Mouse (Mus musculus) colon, adult 2 months (tissue): ENCODE results near the gene Vmn1r188. TPM values are rescaled to one million over a fixed set of nuclear protein-coding genes. Genes with fewer than 3 reads are reported as not detected.

Experiments
- polyA plus RNA-seq: library from polyadenylated mRNA; depleted of rRNA; stranded (reverse); fragments of >200 nt; gene quantifications from 2 replicates; pipeline ENCODE4 v1.2.3, GENCODE M21; 2012; rRNA removed

The Vmn1r188 gene
- not detected in 2 replicates for polyA plus RNA-seq

DNA sequence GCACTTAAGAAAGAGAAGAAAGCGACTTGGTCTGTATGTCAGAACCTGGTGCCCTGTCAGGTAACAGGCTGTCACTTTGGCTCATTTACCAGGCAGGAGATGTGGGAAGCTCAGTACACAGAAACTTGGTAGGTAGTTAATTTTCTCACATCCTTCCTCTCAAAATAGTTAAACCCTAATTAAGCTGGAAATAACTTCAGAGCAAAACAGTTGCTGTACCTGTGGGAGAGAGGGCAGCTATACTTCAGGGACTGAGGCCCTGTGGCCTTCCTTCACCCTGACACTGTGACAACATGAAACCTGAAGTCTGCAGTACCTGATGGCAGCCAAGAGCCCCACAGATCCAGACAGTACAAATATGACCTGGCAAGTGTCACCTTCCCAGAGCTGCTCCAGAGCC, at the start of gene Vmn1r188:
Gene Vmn1r188 (plus strand): TSS at position 301 of the 400 bp plus-strand sequence.

DNA sequence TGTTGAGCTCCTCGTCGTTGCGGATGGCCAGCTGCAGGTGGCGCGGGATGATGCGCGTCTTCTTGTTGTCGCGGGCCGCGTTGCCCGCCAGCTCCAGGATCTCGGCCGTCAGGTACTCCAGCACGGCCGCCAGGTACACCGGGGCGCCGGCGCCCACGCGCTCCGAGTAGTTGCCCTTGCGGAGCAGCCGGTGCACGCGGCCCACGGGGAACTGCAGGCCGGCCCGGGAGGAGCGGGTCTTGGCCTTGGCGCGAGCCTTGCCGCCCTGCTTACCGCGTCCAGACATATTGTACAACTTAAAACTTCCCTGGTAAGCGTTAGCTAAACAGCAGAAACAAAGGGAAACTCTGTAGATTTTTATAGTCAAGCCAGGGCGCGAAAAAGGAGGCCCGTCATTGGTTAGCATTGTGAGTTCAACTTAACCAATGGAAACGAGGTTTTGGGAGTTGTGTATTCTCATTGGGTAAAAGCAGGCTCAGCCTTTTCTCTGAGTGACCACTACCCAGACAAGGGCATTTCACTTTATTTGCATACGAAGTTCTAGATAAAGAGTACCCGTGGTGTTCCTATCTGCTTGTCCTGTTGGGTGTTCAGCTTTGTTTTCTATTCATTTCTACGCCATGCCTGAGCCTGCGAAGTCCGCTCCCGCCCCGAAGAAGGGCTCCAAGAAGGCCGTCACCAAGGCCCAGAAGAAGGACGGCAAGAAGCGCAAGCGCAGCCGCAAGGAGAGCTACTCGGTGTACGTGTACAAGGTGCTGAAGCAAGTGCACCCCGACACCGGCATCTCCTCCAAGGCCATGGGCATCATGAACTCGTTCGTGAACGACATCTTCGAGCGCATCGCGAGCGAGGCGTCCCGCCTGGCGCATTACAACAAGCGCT, 48.7 kb upstream of the Vmn1r188 start, which contains the start of the genes Hist1h2ah and Hist1h2bk:
Gene Hist1h2ah (minus strand): TSS at position 302 of the 882 bp plus-strand sequence.
Gene Hist1h2bk (plus strand): TSS at position 604 of the 882 bp plus-strand sequence.

DNA sequence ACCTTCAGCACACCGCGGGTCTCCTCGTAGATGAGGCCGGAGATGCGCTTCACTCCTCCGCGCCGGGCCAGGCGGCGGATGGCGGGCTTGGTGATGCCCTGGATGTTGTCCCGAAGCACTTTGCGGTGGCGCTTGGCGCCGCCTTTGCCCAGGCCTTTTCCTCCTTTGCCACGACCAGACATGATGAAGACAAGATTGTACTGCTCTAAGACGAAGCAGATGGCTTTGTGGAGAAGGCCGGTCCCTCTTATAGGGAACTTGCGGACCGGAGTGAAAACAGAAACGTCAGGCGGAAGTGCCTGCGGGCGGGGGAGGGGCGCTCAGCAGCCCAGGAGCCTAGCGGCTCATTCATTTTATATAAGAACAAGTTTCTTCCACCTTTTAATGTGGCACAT, 43.1 kb upstream of the Vmn1r188 start, which contains the start of gene Hist1h4i:
Gene Hist1h4i (minus strand): TSS at position 221 of the 395 bp plus-strand sequence.

DNA sequence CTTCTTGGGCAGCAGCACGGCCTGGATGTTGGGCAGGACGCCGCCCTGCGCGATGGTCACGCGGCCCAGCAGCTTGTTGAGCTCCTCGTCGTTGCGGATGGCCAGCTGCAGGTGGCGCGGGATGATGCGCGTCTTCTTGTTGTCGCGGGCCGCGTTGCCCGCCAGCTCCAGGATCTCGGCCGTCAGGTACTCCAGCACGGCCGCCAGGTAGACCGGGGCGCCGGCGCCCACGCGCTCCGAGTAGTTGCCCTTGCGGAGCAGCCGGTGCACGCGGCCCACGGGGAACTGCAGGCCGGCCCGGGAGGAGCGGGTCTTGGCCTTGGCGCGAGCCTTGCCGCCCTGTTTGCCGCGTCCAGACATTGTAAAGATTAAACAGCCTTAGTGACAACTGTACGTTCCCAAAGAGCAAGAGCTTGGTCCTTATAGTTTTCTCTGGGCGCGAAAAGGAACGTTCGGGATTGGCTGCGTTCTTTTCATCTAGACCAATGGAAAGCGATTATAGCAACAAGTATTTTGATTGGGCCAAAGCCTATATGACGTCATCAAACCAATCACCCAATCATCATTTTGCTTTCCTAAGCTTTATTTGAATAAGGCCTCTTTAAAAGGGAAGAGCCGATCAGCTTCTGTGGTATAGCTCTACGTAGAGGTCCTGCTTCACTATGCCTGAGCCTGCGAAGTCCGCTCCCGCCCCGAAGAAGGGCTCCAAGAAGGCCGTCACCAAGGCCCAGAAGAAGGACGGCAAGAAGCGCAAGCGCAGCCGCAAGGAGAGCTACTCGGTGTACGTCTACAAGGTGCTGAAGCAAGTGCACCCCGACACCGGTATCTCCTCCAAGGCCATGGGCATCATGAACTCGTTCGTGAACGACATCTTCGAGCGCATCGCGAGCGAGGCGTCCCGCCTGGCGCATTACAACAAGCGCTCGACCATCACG, 41.4 kb upstream of the Vmn1r188 start, which contains the start of the genes Hist1h2ag and Hist1h2bj:
Gene Hist1h2ag (minus strand): TSS at position 377 of the 935 bp plus-strand sequence.
Gene Hist1h2bj (plus strand): TSS at position 647 of the 935 bp plus-strand sequence.

DNA sequence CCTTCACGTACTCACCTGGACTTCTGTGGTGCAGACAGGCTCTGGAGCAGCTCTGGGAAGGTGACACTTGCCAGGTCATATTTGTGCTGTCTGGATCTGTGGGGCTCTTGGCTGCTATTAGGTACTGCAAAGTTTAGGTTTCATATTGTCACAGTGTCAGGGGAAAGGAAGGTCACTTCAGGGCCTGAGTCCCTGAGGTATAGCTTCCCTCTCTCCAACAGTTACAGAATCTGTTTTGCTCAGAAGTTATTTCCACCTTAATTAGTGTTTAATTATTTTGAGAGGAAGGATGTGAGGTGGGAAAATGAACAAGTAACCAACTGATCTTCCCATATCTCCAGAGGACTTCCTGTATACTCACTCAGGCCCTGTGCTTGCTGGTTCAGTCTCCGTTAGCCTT, 21.5 kb downstream of the Vmn1r188 start, which contains the start of gene Vmn1r189:
Gene Vmn1r189 (minus strand): TSS at position 101 of the 400 bp plus-strand sequence.

Other genes starting within 250 kb of the Vmn1r188 start
- gene Zfp184, start 139.3 kb upstream of the Vmn1r188 start, polyA plus RNA-seq, result 0.06 and 0.16 TPM in 2 replicates
- gene Pom121l2, start 103.2 kb upstream of the Vmn1r188 start, polyA plus RNA-seq, result not detected in 2 replicates
- gene Prss16, start 74.7 kb upstream of the Vmn1r188 start, polyA plus RNA-seq, result 1.2 and 1.6 TPM in 2 replicates
- gene Hist1h2ah, start 48.9 kb upstream of the Vmn1r188 start, polyA plus RNA-seq, result 37.2 and 61.6 TPM in 2 replicates
- gene Hist1h2bk, start 48.6 kb upstream of the Vmn1r188 start, polyA plus RNA-seq, result 27.3 and 32.1 TPM in 2 replicates
- gene Hist1h4i, start 43.1 kb upstream of the Vmn1r188 start, polyA plus RNA-seq, result 12.2 and 15.0 TPM in 2 replicates
- 7.1 and 13.4 TPM in 2 replicates for gene Hist1h2ag, start 41.5 kb upstream of the Vmn1r188 start, polyA plus RNA-seq
- 14.1 and 15.9 TPM in 2 replicates for gene Hist1h2bj, start 41.2 kb upstream of the Vmn1r188 start, polyA plus RNA-seq
- gene Vmn1r189, start 21.4 kb downstream of the Vmn1r188 start, polyA plus RNA-seq, result not detected in 2 replicates
- gene Vmn1r191, start 99.5 kb downstream of the Vmn1r188 start, polyA plus RNA-seq, result not detected in 2 replicates
- not detected in 2 replicates for gene Vmn1r192, start 106.7 kb downstream of the Vmn1r188 start, polyA plus RNA-seq
- gene Vmn1r193, start 138.7 kb downstream of the Vmn1r188 start, polyA plus RNA-seq, result not detected in 2 replicates
- not detected in 2 replicates for gene Vmn1r194, start 159.8 kb downstream of the Vmn1r188 start, polyA plus RNA-seq
- not detected in 2 replicates for gene Vmn1r195, start 186.1 kb downstream of the Vmn1r188 start, polyA plus RNA-seq
- not detected in 2 replicates for gene Vmn1r196, start 205.5 kb downstream of the Vmn1r188 start, polyA plus RNA-seq
- not detected in 2 replicates for gene Vmn1r197, start 240.1 kb downstream of the Vmn1r188 start, polyA plus RNA-seq